Comparison of ENCODE assay signal across 10 mouse cellular contexts in the genomic region with DNA sequence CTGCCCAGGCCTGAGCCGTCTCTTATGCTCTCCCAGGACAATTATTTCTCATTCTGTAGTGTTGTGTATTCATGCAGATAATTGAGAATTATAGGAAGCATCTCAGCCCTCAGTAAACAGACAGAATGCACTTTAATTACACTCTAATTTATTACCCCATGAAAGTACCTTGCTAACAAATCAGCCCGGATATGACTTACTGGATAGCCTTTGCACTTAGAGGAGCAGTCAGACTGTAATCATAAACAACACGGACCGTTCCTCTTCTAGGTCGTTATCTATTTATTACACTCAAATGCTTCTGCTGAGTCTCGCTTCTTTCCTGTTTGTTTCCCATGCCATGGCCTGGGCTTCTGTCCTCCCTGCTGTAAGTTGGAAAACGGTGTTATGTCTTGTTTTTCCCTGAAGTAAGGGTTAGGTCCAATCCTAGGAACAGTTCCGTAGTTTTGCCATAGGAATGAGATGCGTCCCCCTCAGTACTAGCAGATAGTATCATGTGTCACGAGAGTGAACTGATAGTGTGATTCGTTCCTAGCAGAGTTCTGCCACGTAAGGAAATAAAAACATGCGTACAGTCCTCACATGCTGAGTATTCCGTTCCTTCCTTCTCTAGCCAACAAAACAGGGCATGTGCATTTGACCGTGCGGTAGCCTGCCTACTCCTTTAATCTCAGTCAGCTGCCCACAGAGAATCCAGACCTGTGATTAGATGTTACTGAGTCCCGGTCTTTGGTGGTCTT. TPM values are rescaled to one million over a fixed set of nuclear protein-coding genes. Genes with fewer than 3 reads are reported as not detected.
DNase-seq lines count a peak whose midpoint lies in the region; ATAC-seq lines count a peak whose summit lies in the region.
"Had no signal": no experiment of that assay in that cellular context is flagged by ENCODE, and none has a peak within 500 bp of the region (broad histone marks: within the 10 kb centered on the region; RNA-seq: fewer than 3 reads in every experiment).

No protein-coding gene starts in this region.

- no peak overlapping the region for H3K4me3 ChIP-seq in heart, embryonic 13.5 days
- H3K4me3 ChIP-seq in midbrain, embryonic 16.5 days (ENCODE audit: low read depth, low read length) = no peak overlapping the region
- no peak overlapping the region for H3K4me3 ChIP-seq in midbrain, embryonic 14.5 days (replicated peaks; ENCODE audit: low read depth, low read length)
- no peak overlapping the region for H3K4me3 ChIP-seq in liver, embryonic 12.5 days

- no peaks in the 10 kb centered on the region for H3K9me3 ChIP-seq in heart, embryonic 13.5 days
- H3K9me3 ChIP-seq in midbrain, embryonic 16.5 days (replicated peaks; ENCODE audit: control insufficient read depth, low read length, poor library complexity, severe bottlenecking) = no peaks in the 10 kb centered on the region
- H3K9me3 ChIP-seq in midbrain, embryonic 14.5 days (ENCODE audit: control insufficient read depth, low read length) = no peaks in the 10 kb centered on the region
- H3K9me3 ChIP-seq in liver, embryonic 12.5 days (replicated peaks) = no peaks in the 10 kb centered on the region

- no peak for DNase-seq in heart, adult 8-10 months (ENCODE audit: low spot score)
- no peak for DNase-seq in midbrain, embryonic 14.5 days
- no peak for DNase-seq in yolk sac, embryonic 10.5 days (ENCODE audit: low spot score)
- no peak for DNase-seq in ovary, postnatal 14 days (ENCODE audit: low spot score)
- DNase-seq: gastrocnemius, postnatal 36 days had no signal

- no peaks in the 10 kb centered on the region for H3K36me3 ChIP-seq in heart, embryonic 13.5 days
- no peaks in the 10 kb centered on the region for H3K36me3 ChIP-seq in midbrain, embryonic 16.5 days (ENCODE audit: control insufficient read depth, insufficient read depth, low read length)
- no peaks in the 10 kb centered on the region for H3K36me3 ChIP-seq in midbrain, embryonic 14.5 days (ENCODE audit: control insufficient read depth, insufficient read depth, low read length)
- peaks cover 3% of the 10 kb centered on the region; the same call in 1 of the 2 replicates for H3K36me3 ChIP-seq in liver, embryonic 12.5 days

- H3K27me3 ChIP-seq in heart, embryonic 13.5 days (replicated peaks) = no peaks in the 10 kb centered on the region
- H3K27me3 ChIP-seq in midbrain, embryonic 16.5 days (ENCODE audit: control insufficient read depth, insufficient read depth, low read depth, low read length) = no peaks in the 10 kb centered on the region
- H3K27me3 ChIP-seq in midbrain, embryonic 14.5 days (ENCODE audit: control insufficient read depth, insufficient read depth, low read length) = no peaks in the 10 kb centered on the region
- no peaks in the 10 kb centered on the region for H3K27me3 ChIP-seq in liver, embryonic 12.5 days (replicated peaks)

- no peak for ATAC-seq in heart, embryonic 13.5 days (ENCODE audit: extremely low read depth, insufficient number of reproducible peaks, low FRiP score, low TSS enrichment)
- ATAC-seq in midbrain, embryonic 16.5 days = no peak
- no peak for ATAC-seq in midbrain, embryonic 14.5 days (ENCODE audit: low FRiP score, low TSS enrichment)
- peak; percentile 69 for ATAC-seq in liver, embryonic 12.5 days
- ATAC-seq: activated CD4-positive, CD25-positive, alpha-beta regulatory T cell, adult 4 months; lung, postnatal 0 days had no signal

- H3K27ac ChIP-seq in heart, embryonic 13.5 days (replicated peaks) = no peak overlapping the region
- 0 out of 2 replicates have a peak overlapping the region, but pooled peaks have one; percentile 0 for H3K27ac ChIP-seq in midbrain, embryonic 16.5 days (ENCODE audit: low read length)
- H3K27ac ChIP-seq in midbrain, embryonic 14.5 days (replicated peaks; ENCODE audit: low read depth, low read length) = no peak overlapping the region
- peak overlapping the region; percentile 2; the same call in 1 of the 2 replicates for H3K27ac ChIP-seq in liver, embryonic 12.5 days

- H3K4me2 ChIP-seq in heart, embryonic 13.5 days = peak overlapping the region; percentile 40
- H3K4me2 ChIP-seq in midbrain, embryonic 16.5 days (ENCODE audit: low read length) = no peak overlapping the region
- no peak overlapping the region for H3K4me2 ChIP-seq in midbrain, embryonic 14.5 days (ENCODE audit: low read length)
- H3K4me2 ChIP-seq in liver, embryonic 12.5 days = peak overlapping the region; percentile 30

- peaks cover 27% of the 10 kb centered on the region for H3K4me1 ChIP-seq in heart, embryonic 13.5 days
- peaks cover 19% of the 10 kb centered on the region for H3K4me1 ChIP-seq in midbrain, embryonic 16.5 days (ENCODE audit: control insufficient read depth, insufficient read depth, low read length)
- peaks cover 12% of the 10 kb centered on the region; the same call in 1 of the 2 replicates for H3K4me1 ChIP-seq in midbrain, embryonic 14.5 days (ENCODE audit: control insufficient read depth, insufficient read depth, low read length)
- H3K4me1 ChIP-seq in liver, embryonic 12.5 days = peaks cover 38% of the 10 kb centered on the region

- H3K9ac ChIP-seq in heart, embryonic 13.5 days = no peak overlapping the region
- H3K9ac ChIP-seq in midbrain, embryonic 16.5 days (ENCODE audit: low read depth, low read length) = no peak overlapping the region
- H3K9ac ChIP-seq in midbrain, embryonic 14.5 days (replicated peaks; ENCODE audit: low read length) = no peak overlapping the region
- H3K9ac ChIP-seq in liver, embryonic 12.5 days = no peak overlapping the region

- 49% methylated on average over 17 of the region's 17 CpGs for WGBS in heart, embryonic 13.5 days
- 47% methylated on average over 17 of the region's 17 CpGs for WGBS in midbrain, embryonic 16.5 days
- 58% methylated on average over 17 of the region's 17 CpGs for WGBS in midbrain, embryonic 14.5 days
- 48% methylated on average over 17 of the region's 17 CpGs for WGBS in liver, embryonic 12.5 days (ENCODE audit: insufficient replicate concordance)

RNA-seq across cellular contexts. Expression of gene Pdss2, which starts 24.3 kb away (rescaled TPM):
- 9.7 and 11.4 TPM in 2 replicates for polyA plus RNA-seq in heart, embryonic 13.5 days (2015; fragmentation: Nextera tagmentation; extraction: Ambion mirVana)
- 10 to 100 TPM; 35.6 to 37.5 (median 36.0) TPM for total RNA-seq in heart, adult 8-10 months (2022)
- polyA plus RNA-seq in midbrain, embryonic 16.5 days (2015; fragmentation: Nextera tagmentation; extraction: Ambion mirVana) = 16.8 and 21.6 TPM in 2 replicates
- 18.1 and 19.0 TPM in 2 replicates for polyA plus RNA-seq in midbrain, embryonic 14.5 days (2014; fragmentation: Nextera tagmentation; extraction: Ambion mirVana)
- 10.1 and 10.2 TPM in 2 replicates for polyA plus RNA-seq in liver, embryonic 12.5 days (2016; fragmentation: Nextera tagmentation; extraction: Ambion mirVana)

Comparison
In these comparisons a context has a peak if more than half of its experiments do, and no peak if none do; other contexts are left out.
1. H3K27ac ChIP-seq: peak in midbrain, embryonic 16.5 days (single experiment) and liver, embryonic 12.5 days (single experiment); none in heart, embryonic 13.5 days (single experiment) and midbrain, embryonic 14.5 days (single experiment).
2. H3K4me2 ChIP-seq: peak in heart, embryonic 13.5 days (single experiment) and liver, embryonic 12.5 days (single experiment); none in midbrain, embryonic 16.5 days (single experiment) and midbrain, embryonic 14.5 days (single experiment).